Mouse (Mus musculus) frontal cortex, postnatal 36 days (tissue): ENCODE results near the gene Endod1.

ENCODE experiments used
- DNase-seq, 2 experiments: peaks; one replicate each; pipeline ENCODE4 v3.0.0; 2022; ENCODE audit warnings: low spot score in 2 of 2

The Endod1 gene

GRCm38 (mm10) chr9:14381353-14382055, at the start of gene Endod1:
Gene Endod1 (minus strand): TSS chr9:14381507.
- peak in 1 of 2 experiments; percentile 34 for DNase-seq

- no peak for DNase-seq
Observed at GRCm38 (mm10) chr9:14409153-14409552, 27.8 kb upstream of the Endod1 start.

- no peak for DNase-seq
Observed at GRCm38 (mm10) chr9:14408044-14408443, 26.7 kb upstream of the Endod1 start.

GRCm38 (mm10) chr9:14406056-14406455, 24.7 kb upstream of the Endod1 start:
- no peak for DNase-seq

- no peak for DNase-seq
Observed at GRCm38 (mm10) chr9:14402099-14402498, 20.8 kb upstream of the Endod1 start.

- DNase-seq, result no peak
Observed at GRCm38 (mm10) chr9:14400392-14400791, 19.1 kb upstream of the Endod1 start.

GRCm38 (mm10) chr9:14398946-14399345, 17.6 kb upstream of the Endod1 start:
- no peak for DNase-seq

GRCm38 (mm10) chr9:14398084-14398483, 16.8 kb upstream of the Endod1 start:
- DNase-seq, result no peak

- no peak for DNase-seq
Observed at GRCm38 (mm10) chr9:14397449-14397819, 16.1 kb upstream of the Endod1 start.

- no peak for DNase-seq
Observed at GRCm38 (mm10) chr9:14396819-14397448, 15.6 kb upstream of the Endod1 start.

- no peak for DNase-seq
Observed at GRCm38 (mm10) chr9:14396096-14396495, 14.8 kb upstream of the Endod1 start.

GRCm38 (mm10) chr9:14394956-14395561, 13.8 kb upstream of the Endod1 start:
- peak in 1 of 2 experiments; percentile 56 for DNase-seq

GRCm38 (mm10) chr9:14391841-14392318, 10.6 kb upstream of the Endod1 start:
- no peak for DNase-seq

- no peak for DNase-seq
Observed at GRCm38 (mm10) chr9:14391286-14391685, 10.0 kb upstream of the Endod1 start.

GRCm38 (mm10) chr9:14390278-14390677, 9.0 kb upstream of the Endod1 start:
- DNase-seq, result no peak

- DNase-seq, result no peak
Observed at GRCm38 (mm10) chr9:14389050-14389621, 7.8 kb upstream of the Endod1 start.

- DNase-seq, result no peak
Observed at GRCm38 (mm10) chr9:14388001-14388400, 6.7 kb upstream of the Endod1 start.

- DNase-seq, result no peak
Observed at GRCm38 (mm10) chr9:14386831-14387230, 5.5 kb upstream of the Endod1 start.

- DNase-seq, result no peak
Observed at GRCm38 (mm10) chr9:14385665-14386064, 4.4 kb upstream of the Endod1 start.

GRCm38 (mm10) chr9:14383186-14383920, 2.0 kb upstream of the Endod1 start:
- no peak for DNase-seq

GRCm38 (mm10) chr9:14382256-14382791, 1.0 kb upstream of the Endod1 start:
- no peak for DNase-seq
